Comparison of ENCODE assay signal across 7 mouse cellular contexts in genomic region chr2:153778638-153779362, GRCm38 (mm10). TPM values are rescaled to one million over a fixed set of nuclear protein-coding genes. Genes with fewer than 3 reads are reported as not detected.
DNase-seq lines count a peak whose midpoint lies in the region; ATAC-seq and TF ChIP-seq lines count a peak whose summit lies in the region.

No protein-coding gene starts in this region.

- no peaks in the 10 kb centered on the region for H3K36me3 ChIP-seq in embryonic facial prominence, embryonic 14.5 days (ENCODE audit: control insufficient read depth, insufficient read depth, low read length)
- 0 out of 2 replicates have a peak, but pooled peaks cover under 1% of the 10 kb centered on the region for H3K36me3 ChIP-seq in limb, embryonic 15.5 days
- 0 out of 2 replicates have a peak, but pooled peaks cover under 1% of the 10 kb centered on the region for H3K36me3 ChIP-seq in midbrain, postnatal 0 days (ENCODE audit: insufficient read depth, low read length)

- H3K4me3 ChIP-seq in embryonic facial prominence, embryonic 14.5 days (ENCODE audit: low read depth, low read length), result peak overlapping the region; percentile 35
- H3K4me3 ChIP-seq in limb, embryonic 15.5 days, result peak overlapping the region; percentile 37
- H3K4me3 ChIP-seq in midbrain, postnatal 0 days (ENCODE audit: low read depth, low read length), result peak overlapping the region; percentile 29; the same call in 1 of the 2 replicates

- no peaks in the 10 kb centered on the region for H3K27me3 ChIP-seq in embryonic facial prominence, embryonic 14.5 days (replicated peaks; ENCODE audit: control insufficient read depth, insufficient read depth, low read length)
- no peaks in the 10 kb centered on the region for H3K27me3 ChIP-seq in limb, embryonic 15.5 days
- no peaks in the 10 kb centered on the region for H3K27me3 ChIP-seq in midbrain, postnatal 0 days (ENCODE audit: insufficient read depth, low read length)

- H3K4me1 ChIP-seq in embryonic facial prominence, embryonic 14.5 days (ENCODE audit: control insufficient read depth, insufficient read depth, low read length), result 0 out of 2 replicates have a peak, but pooled peaks cover 4% of the 10 kb centered on the region
- peaks cover 12% of the 10 kb centered on the region for H3K4me1 ChIP-seq in limb, embryonic 15.5 days
- H3K4me1 ChIP-seq in midbrain, postnatal 0 days (ENCODE audit: insufficient read depth, low read length), result no peaks in the 10 kb centered on the region

- no peak overlapping the region for H3K27ac ChIP-seq in embryonic facial prominence, embryonic 14.5 days (replicated peaks; ENCODE audit: low read depth, low read length)
- H3K27ac ChIP-seq in limb, embryonic 15.5 days, result peak overlapping the region; percentile 51; the same call in 1 of the 2 replicates
- H3K27ac ChIP-seq in midbrain, postnatal 0 days (ENCODE audit: low read depth, low read length), result no peak overlapping the region

- H3K4me2 ChIP-seq in embryonic facial prominence, embryonic 14.5 days (ENCODE audit: low read depth, low read length), result peak overlapping the region; percentile 67
- peak overlapping the region; percentile 72 for H3K4me2 ChIP-seq in limb, embryonic 15.5 days
- peak overlapping the region; percentile 55 for H3K4me2 ChIP-seq in midbrain, postnatal 0 days (ENCODE audit: low read depth, low read length, poor library complexity, severe bottlenecking)

- TF ChIP-seq CTCF in midbrain, postnatal 0 days (IDR thresholded peaks at IDR 0.05), result no peak

- no peaks in the 10 kb centered on the region for H3K9me3 ChIP-seq in embryonic facial prominence, embryonic 14.5 days (ENCODE audit: control insufficient read depth, low read length)
- H3K9me3 ChIP-seq in limb, embryonic 15.5 days, result no peaks in the 10 kb centered on the region
- H3K9me3 ChIP-seq in midbrain, postnatal 0 days (ENCODE audit: low read length), result no peaks in the 10 kb centered on the region

- peak overlapping the region; percentile 48 for H3K9ac ChIP-seq in embryonic facial prominence, embryonic 14.5 days (ENCODE audit: low read depth, low read length)
- H3K9ac ChIP-seq in limb, embryonic 15.5 days, result 0 out of 2 replicates have a peak overlapping the region, but pooled peaks have one; percentile 15
- H3K9ac ChIP-seq in midbrain, postnatal 0 days (replicated peaks; ENCODE audit: low read length, poor library complexity, severe bottlenecking), result no peak overlapping the region

- WGBS in embryonic facial prominence, embryonic 14.5 days, result 10% methylated on average over 22 of the region's 24 CpGs
- 6% methylated on average over 24 of the region's 24 CpGs for WGBS in limb, embryonic 15.5 days
- WGBS in midbrain, postnatal 0 days, result 16% methylated on average over 23 of the region's 24 CpGs

- peak; percentile 91 for ATAC-seq in embryonic facial prominence, embryonic 14.5 days (ENCODE audit: low read depth)
- ATAC-seq in limb, embryonic 15.5 days (ENCODE audit: insufficient number of reproducible peaks, low FRiP score, low TSS enrichment, low read depth), result peak; percentile 79; the same call in 1 of the 2 replicates
- peak; percentile 69 for ATAC-seq in midbrain, postnatal 0 days (ENCODE audit: low FRiP score)

- DNase-seq in adrenal gland, postnatal 36 days, result peak; percentile 92 to 94
- peak; percentile 86 for DNase-seq in embryonic facial prominence, embryonic 14.5 days (ENCODE audit: low spot score)
- peak; percentile 71 to 75 for DNase-seq in heart, adult 9 months (ENCODE audit: low spot score in 2 of 2)
- peak; percentile 62 to 77 for DNase-seq in kidney, adult 8-10 months
- DNase-seq in midbrain, postnatal 0 days (ENCODE audit: low spot score), result peak; percentile 48
- peak; percentile 52 to 84 for DNase-seq in spleen, postnatal 10 days (ENCODE audit: low spot score in 2 of 2)

RNA-seq across cellular contexts. Expression of gene Efcab8, which starts 0.9 kb away (rescaled TPM):
- total RNA-seq in adrenal gland, postnatal 36 days (2021), result under 1 TPM; 0.13 to 0.26 TPM
- polyA plus RNA-seq in embryonic facial prominence, embryonic 14.5 days (2014; fragmentation: Nextera tagmentation; extraction: Ambion mirVana), result 0.11 TPM in 1 of 2 replicates, not detected in the other
- polyA plus RNA-seq in limb, embryonic 15.5 days (2015; fragmentation: Nextera tagmentation; extraction: Ambion mirVana), result not detected in 2 replicates
- 0.24 TPM in 1 of 2 replicates, not detected in the other for total RNA-seq in midbrain, postnatal 0 days (2014; rRNA removed)
- not detected in 2 replicates for polyA plus RNA-seq in midbrain, postnatal 0 days (2015; fragmentation: Nextera tagmentation; extraction: Ambion mirVana)

RNA-seq across cellular contexts. Expression of gene Mapre1, which starts 37.7 kb away (rescaled TPM):
- total RNA-seq in adrenal gland, postnatal 36 days (2021), result 100 to 1,000 TPM in 1 of 2 experiments, 10 to 100 TPM in 1; 100.0 to 116 TPM
- polyA plus RNA-seq in embryonic facial prominence, embryonic 14.5 days (2014; fragmentation: Nextera tagmentation; extraction: Ambion mirVana), result 228 and 238 TPM in 2 replicates
- 218 TPM in 2 replicates for polyA plus RNA-seq in limb, embryonic 15.5 days (2015; fragmentation: Nextera tagmentation; extraction: Ambion mirVana)
- 91.8 and 112 TPM in 2 replicates for total RNA-seq in midbrain, postnatal 0 days (2014; rRNA removed)
- polyA plus RNA-seq in midbrain, postnatal 0 days (2015; fragmentation: Nextera tagmentation; extraction: Ambion mirVana), result 346 and 372 TPM in 2 replicates
